Mouse (Mus musculus): ENCODE measurements around the gene Ttc29. TPM values are rescaled to one million over a fixed set of nuclear protein-coding genes. Genes with fewer than 3 reads are reported as not detected.

The Ttc29 gene
- polyA plus RNA-seq, 1 experiment from 2014 or later: not detected

Other genes starting within 250 kb of the Ttc29 start
- 0.15 and 0.16 TPM in 2 replicates for gene Pou4f2, start 223.3 kb downstream of the Ttc29 start, polyA plus RNA-seq (2016; fragmentation: Nextera tagmentation; extraction: Ambion mirVana)

Data from embryonic facial prominence, embryonic 10.5 days (tissue).